Mouse (Mus musculus) midbrain, embryonic 15.5 days (tissue): ENCODE data around the gene Tfap2e. TPM values are rescaled to one million over a fixed set of nuclear protein-coding genes. Genes with fewer than 3 reads are reported as not detected.

Experiments used
- ATAC-seq: fragments of 200-750 bp; cut with Nextera tagmentation; replicated peaks from 2 replicates; pipeline ENCODE4 v1.8.0; 2017; ENCODE audit warnings: moderate TSS enrichment
- H3K27ac ChIP-seq: fragments of 300-500 bp; sonication (generic); 2 replicates; pipeline ENCODE4 v1.5.1; 2015; ENCODE audit warnings: mild to moderate bottlenecking, inconsistent platforms
- H3K27me3 ChIP-seq: fragments of 300-500 bp; sonication (generic); replicated peaks from 2 replicates; pipeline ENCODE4 v1.6.1; 2015; ENCODE audit warnings: inconsistent platforms
- H3K36me3 ChIP-seq: fragments of 300-500 bp; sonication (generic); replicated peaks from 2 replicates; pipeline ENCODE4 v1.6.1; 2015; ENCODE audit warnings: inconsistent platforms
- H3K4me1 ChIP-seq: fragments of 300-500 bp; sonication (generic); 2 replicates; pipeline ENCODE4 v1.6.1; 2015; ENCODE audit warnings: inconsistent platforms
- H3K4me2 ChIP-seq: fragments of 300-500 bp; sonication (generic); 2 replicates; pipeline ENCODE4 v1.6.1; 2015; ENCODE audit warnings: inconsistent platforms, mild to moderate bottlenecking, moderate library complexity
- H3K4me3 ChIP-seq: fragments of 300-500 bp; sonication (generic); 2 replicates; pipeline ENCODE4 v1.5.1; 2015; ENCODE audit warnings: mild to moderate bottlenecking, inconsistent platforms
- H3K9ac ChIP-seq: fragments of 300-500 bp; sonication (generic); 2 replicates; pipeline ENCODE4 v1.6.1; 2015; ENCODE audit warnings: mild to moderate bottlenecking, inconsistent platforms
- H3K9me3 ChIP-seq: fragments of 300-500 bp; sonication (generic); 2 replicates; pipeline ENCODE4 v1.6.1; 2016; ENCODE audit warnings: inconsistent platforms
- WGBS: fragments of 180-500 bp; shearing (Covaris S2); methylation state at CpG from one replicate; pipeline ENCODE4 v1.1.7; 2015; ENCODE audit warnings: mixed read lengths; 5-methylcytosine and 5-hydroxymethylcytosine counted together
- polyA plus RNA-seq: library from polyadenylated mRNA; unstranded; fragments of >200 nt; fragmentation: Nextera tagmentation; extraction: Ambion mirVana; gene quantifications from 2 replicates; pipeline ENCODE4 v1.2.1, GENCODE M21; 2015

The Tfap2e gene
- polyA plus RNA-seq, 1 experiment from 2014 or later, result 0.93 TPM

- H3K4me1 ChIP-seq, result peaks cover 24% of the 10 kb centered on the region
- no peak overlapping the region for H3K4me3 ChIP-seq
- 70% methylated on average over 5 of the region's 5 CpGs for WGBS
- H3K27ac ChIP-seq, result no peak overlapping the region
- ATAC-seq, result no peak
- H3K9ac ChIP-seq, result no peak overlapping the region
- H3K36me3 ChIP-seq, result peaks cover 24% of the 10 kb centered on the region
- no peak overlapping the region for H3K4me2 ChIP-seq
- no peaks in the 10 kb centered on the region for H3K9me3 ChIP-seq
- H3K27me3 ChIP-seq, result no peaks in the 10 kb centered on the region
These were observed 53.7 kb downstream of the Tfap2e start for GRCm38 (mm10) chr4:126682298-126682697.

- peak within 1 kb of the TSS; percentile 60 for H3K4me3 ChIP-seq
- H3K4me1 ChIP-seq, result peaks cover 21% of the 10 kb centered on the region
- no peaks in the 10 kb centered on the region for H3K9me3 ChIP-seq
- H3K36me3 ChIP-seq, result no peaks in the 10 kb centered on the region
- H3K27me3 ChIP-seq, result no peaks in the 10 kb centered on the region
- 4% methylated on average over 48 of the region's 48 CpGs for WGBS
- H3K4me2 ChIP-seq, result peak within 1 kb of the TSS; percentile 67
- H3K9ac ChIP-seq, result peak within 1 kb of the TSS; percentile 77
- peak within 1 kb of the TSS; percentile 87 for H3K27ac ChIP-seq
- ATAC-seq, result peak; percentile 99
These were observed 58.7 kb downstream of the Tfap2e start, which contains the start of gene Psmb2 for GRCm38 (mm10) chr4:126677054-126678003. Gene Psmb2 (plus strand): TSS chr4:126677630.

GRCm38 (mm10) chr4:126667075-126667474 is 69.0 kb downstream of the Tfap2e start:
- Histone ChIP-seq H3K4me3 (no peak overlapping the region), H3K36me3 (no peaks in the 10 kb centered on the region), H3K9ac (no peak overlapping the region), H3K9me3 (no peaks in the 10 kb centered on the region), H3K4me1 (no peaks in the 10 kb centered on the region), H3K27ac (no peak overlapping the region), H3K4me2 (no peak overlapping the region), H3K27me3 (0 out of 2 replicates have a peak, but pooled peaks cover 5% of the 10 kb centered on the region)
- ATAC-seq, result no peak
- 85% methylated on average over 2 of the region's 2 CpGs for WGBS

Other genes starting within 250 kb of the Tfap2e start
- 10.2 and 10.9 TPM in 2 replicates for gene Ago4, start 202.8 kb downstream of the Tfap2e start, polyA plus RNA-seq
- 5.7 and 6.2 TPM in 2 replicates for gene Clspn, start 179.3 kb downstream of the Tfap2e start, polyA plus RNA-seq
- 16.3 and 16.6 TPM in 2 replicates for gene 5730409E04Rik, start 126.4 kb downstream of the Tfap2e start, polyA plus RNA-seq
- gene Psmb2, start 58.6 kb downstream of the Tfap2e start, polyA plus RNA-seq, result 383 and 406 TPM in 2 replicates
- 133 TPM in 2 replicates for gene Ncdn, start 17.2 kb upstream of the Tfap2e start, polyA plus RNA-seq
- gene AU040320, start 17.3 kb upstream of the Tfap2e start, polyA plus RNA-seq, result 40.5 and 41.4 TPM in 2 replicates
- gene Zmym4, start 231.9 kb upstream of the Tfap2e start, polyA plus RNA-seq, result 28.8 and 31.5 TPM in 2 replicates